Mouse (Mus musculus): ENCODE data around the gene Fuom.
A peak's percentile ranks its signal among the peaks of the same experiment; 100 is the strongest.

Fuom gene

DNA sequence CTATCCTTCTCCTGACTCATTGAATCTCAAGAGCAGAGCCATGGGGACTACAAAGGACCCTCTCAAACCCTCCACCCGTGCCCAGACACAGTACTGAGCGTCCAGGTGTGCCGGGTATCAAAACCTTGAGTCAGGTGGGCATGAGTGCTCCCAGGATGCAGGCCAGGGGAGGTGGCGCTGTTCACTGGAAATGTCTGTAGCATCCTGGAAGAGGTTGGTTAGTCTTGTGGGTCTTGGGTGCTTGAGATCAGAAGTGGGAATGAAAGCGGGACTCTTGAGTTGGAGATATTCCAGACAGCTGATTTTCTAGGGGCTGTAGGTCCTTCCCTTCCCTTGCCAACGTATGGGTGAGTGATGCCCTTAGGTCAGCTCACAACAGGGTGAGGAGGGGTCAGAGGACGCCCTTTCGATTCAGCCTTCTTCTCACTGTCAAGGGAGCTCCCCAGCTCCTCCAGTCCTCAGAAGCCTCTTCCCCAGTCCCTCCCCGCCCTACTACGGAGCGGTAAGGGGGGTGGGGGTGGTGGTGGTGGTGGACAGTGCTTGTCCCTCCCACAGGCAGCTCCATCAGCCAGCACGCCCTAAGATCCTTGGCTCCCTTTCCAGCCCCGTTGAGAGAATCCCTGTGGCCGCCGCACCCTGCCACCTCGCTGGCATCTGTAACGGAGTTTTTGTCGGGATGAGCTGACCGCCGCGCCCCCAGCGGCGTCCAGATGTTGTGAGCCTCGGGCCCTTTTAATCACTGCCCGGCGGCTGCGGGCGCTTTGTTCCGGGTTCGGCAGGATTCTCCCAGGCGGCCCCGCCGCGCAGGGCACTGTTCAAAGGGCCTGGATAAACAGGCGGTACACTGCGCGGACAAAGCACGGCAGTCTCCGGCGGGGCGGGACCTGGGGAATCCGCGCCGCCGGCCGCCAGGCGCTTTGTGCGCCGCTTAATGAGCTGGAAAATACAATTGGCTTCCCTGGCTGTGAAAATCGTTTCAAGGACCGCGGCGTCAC lies 44.5 kb downstream of the Fuom start:
- DNase-seq (ENCODE audit: low spot score in 2 of 2), result peak in 1 of 2 experiments; percentile 31

DNA sequence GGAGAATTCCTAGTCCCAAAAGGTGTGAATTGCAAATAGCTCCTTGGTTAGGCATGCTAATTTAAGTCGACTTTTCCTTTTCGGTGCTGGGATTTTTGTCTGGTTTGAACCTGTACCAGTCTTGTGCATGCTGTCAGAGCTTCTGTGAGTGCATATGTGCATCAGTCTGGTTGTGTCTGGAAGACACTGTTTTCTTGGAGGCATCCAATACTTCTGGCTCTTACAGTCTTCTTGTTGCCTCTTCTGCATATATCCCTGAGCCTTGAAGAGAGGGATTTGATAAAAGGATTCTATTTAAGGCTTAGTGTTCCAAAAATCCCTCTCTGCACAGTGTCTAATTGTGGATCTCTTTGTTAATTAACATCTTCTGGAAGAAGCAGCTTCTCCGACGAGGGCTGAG lies 48.1 kb downstream of the Fuom start:
- DNase-seq (ENCODE audit: low spot score in 2 of 2), result no peak

GRCm38 (mm10) chr7:140049115-140049689 lies 53.0 kb downstream of the Fuom start:
- peak in 1 of 2 experiments; percentile 47 for DNase-seq (ENCODE audit: low spot score in 2 of 2)

DNA sequence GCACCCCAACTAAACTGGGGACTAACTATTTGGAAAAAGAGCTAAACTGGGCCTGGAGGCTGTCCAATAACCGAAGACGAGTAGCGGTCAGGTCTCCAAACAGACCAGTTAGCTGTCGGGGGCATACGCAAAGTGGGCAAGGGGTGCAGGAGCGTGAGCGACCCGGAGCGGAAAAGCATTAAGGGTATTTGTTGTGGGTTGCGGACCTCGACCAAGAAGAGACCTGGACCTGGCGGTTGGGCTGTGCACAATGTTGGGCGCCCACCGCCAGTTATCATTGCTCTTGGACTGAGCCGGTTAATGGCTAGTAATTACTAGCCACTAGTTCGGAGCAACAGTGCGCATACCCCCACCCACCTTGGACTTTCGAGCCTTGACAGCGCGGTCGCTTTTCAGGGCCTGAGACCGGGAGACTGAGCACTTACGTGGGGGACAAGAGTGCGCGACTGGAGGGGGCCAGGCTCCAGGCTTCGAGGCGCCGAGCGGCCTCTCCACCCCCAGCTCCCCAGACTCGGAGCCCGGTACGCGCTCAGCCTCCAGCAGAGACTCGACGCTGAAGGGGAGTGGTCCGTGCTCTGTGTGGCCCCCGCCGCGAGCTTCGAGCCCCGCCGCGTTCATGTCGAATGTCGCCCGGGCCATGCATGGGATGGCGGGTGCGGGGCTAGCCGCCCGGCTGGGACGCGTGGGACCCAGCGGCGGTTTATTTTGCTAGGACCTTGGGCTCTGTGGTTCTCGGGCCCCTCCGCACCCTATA lies 53.7 kb downstream of the Fuom start, which contains the start of gene Msx3:
Gene Msx3 (minus strand): TSS at position 729 of the 754 bp plus-strand sequence.
- DNase-seq (ENCODE audit: low spot score in 2 of 2), result peak in 1 of 2 experiments; percentile 12

GRCm38 (mm10) chr7:140047811-140048311 lies 54.4 kb downstream of the Fuom start:
- DNase-seq (ENCODE audit: low spot score in 2 of 2), result peak in 1 of 2 experiments; percentile 42
